Mouse (Mus musculus): ENCODE data around the gene Fignl2. TPM values are rescaled to one million over a fixed set of nuclear protein-coding genes. Genes with fewer than 3 reads are reported as not detected.

Fignl2 gene
- total RNA-seq, 4 experiments from 2014 or later, result 0.31 to 0.73 (median 0.59) TPM

- DNase-seq (ENCODE audit: low spot score in 2 of 2), result no peak
Observed at GRCm38 (mm10) chr15:101068029-101068428, 10.3 kb downstream of the Fignl2 start.

GRCm38 (mm10) chr15:101066920-101067696, 11.3 kb downstream of the Fignl2 start:
- DNase-seq (ENCODE audit: low spot score in 2 of 2), result no peak

GRCm38 (mm10) chr15:101066364-101066847, 12.0 kb downstream of the Fignl2 start:
- no peak for DNase-seq (ENCODE audit: low spot score in 2 of 2)

- DNase-seq (ENCODE audit: low spot score in 2 of 2), result no peak
Observed at GRCm38 (mm10) chr15:101065069-101065468, 13.3 kb downstream of the Fignl2 start.

- DNase-seq (ENCODE audit: low spot score in 2 of 2), result no peak
Observed at GRCm38 (mm10) chr15:101060280-101060852, 18.0 kb downstream of the Fignl2 start.

- no peak for DNase-seq (ENCODE audit: low spot score in 2 of 2)
Observed at GRCm38 (mm10) chr15:101059570-101060279, 18.6 kb downstream of the Fignl2 start.

GRCm38 (mm10) chr15:101056225-101056624, 22.1 kb downstream of the Fignl2 start:
- DNase-seq (ENCODE audit: low spot score in 2 of 2), result no peak

GRCm38 (mm10) chr15:101054541-101054940, 23.8 kb downstream of the Fignl2 start:
- DNase-seq (ENCODE audit: low spot score in 2 of 2), result no peak

- no peak for DNase-seq (ENCODE audit: low spot score in 2 of 2)
Observed at GRCm38 (mm10) chr15:101053832-101054459, 24.4 kb downstream of the Fignl2 start.

- DNase-seq (ENCODE audit: low spot score in 2 of 2), result no peak
Observed at GRCm38 (mm10) chr15:101052560-101053501, 25.5 kb downstream of the Fignl2 start.

GRCm38 (mm10) chr15:101051869-101052268, 26.5 kb downstream of the Fignl2 start:
- no peak for DNase-seq (ENCODE audit: low spot score in 2 of 2)

- DNase-seq (ENCODE audit: low spot score in 2 of 2), result no peak
Observed at GRCm38 (mm10) chr15:101048338-101048896, 29.9 kb downstream of the Fignl2 start.

GRCm38 (mm10) chr15:101047194-101047555, 31.2 kb downstream of the Fignl2 start, which contains the start of gene Gm47841:
Gene Gm47841, minus strand, starts transcription at chr15:101047397.
- no peak for DNase-seq (ENCODE audit: low spot score in 2 of 2)

- DNase-seq (ENCODE audit: low spot score in 2 of 2), result peak in 1 of 2 experiments; percentile 10
Observed at GRCm38 (mm10) chr15:101046527-101047193, 31.7 kb downstream of the Fignl2 start.

- no peak for DNase-seq (ENCODE audit: low spot score in 2 of 2)
Observed at GRCm38 (mm10) chr15:101046039-101046526, 32.3 kb downstream of the Fignl2 start.

GRCm38 (mm10) chr15:101044531-101044930, 33.8 kb downstream of the Fignl2 start:
- no peak for DNase-seq (ENCODE audit: low spot score in 2 of 2)

GRCm38 (mm10) chr15:101042613-101043012, 35.8 kb downstream of the Fignl2 start:
- DNase-seq (ENCODE audit: low spot score in 2 of 2), result no peak

- no peak for DNase-seq (ENCODE audit: low spot score in 2 of 2)
Observed at GRCm38 (mm10) chr15:101041966-101042365, 36.4 kb downstream of the Fignl2 start.

- no peak for DNase-seq (ENCODE audit: low spot score in 2 of 2)
Observed at GRCm38 (mm10) chr15:101039651-101040050, 38.7 kb downstream of the Fignl2 start.

Data from gastrocnemius, adult 8-10 months (tissue).